Mouse (Mus musculus) NIH3T3 (cell line): ENCODE measurements around the gene Rgcc.

Source experiments
- DNase-seq: peaks from one replicate; pipeline ENCODE4 v3.0.0-alpha.2; 2012; ENCODE audit warnings: low read depth

Rgcc gene

GRCm38 (mm10) chr14:79301466-79301875 lies at the start of gene Rgcc:
TSS of gene Rgcc (minus strand) at chr14:79301645.
- DNase-seq: peak; percentile 85

GRCm38 (mm10) chr14:79346384-79346783 lies 44.9 kb upstream of the Rgcc start:
- DNase-seq: no peak

- no peak for DNase-seq
Observed at GRCm38 (mm10) chr14:79335613-79336012, 34.2 kb upstream of the Rgcc start.

GRCm38 (mm10) chr14:79331936-79332335 lies 30.5 kb upstream of the Rgcc start:
- no peak for DNase-seq

- DNase-seq: no peak
Observed at GRCm38 (mm10) chr14:79330944-79331561, 29.6 kb upstream of the Rgcc start.

- DNase-seq: peak; percentile 74
Observed at GRCm38 (mm10) chr14:79327033-79327432, 25.6 kb upstream of the Rgcc start.

- peak; percentile 27 for DNase-seq
Observed at GRCm38 (mm10) chr14:79324112-79324840, 22.8 kb upstream of the Rgcc start.

GRCm38 (mm10) chr14:79321881-79322280 lies 20.4 kb upstream of the Rgcc start:
- DNase-seq: peak; percentile 54

GRCm38 (mm10) chr14:79321152-79321551 lies 19.7 kb upstream of the Rgcc start:
- DNase-seq: peak; percentile 65

GRCm38 (mm10) chr14:79317602-79318001 lies 16.2 kb upstream of the Rgcc start:
- peak; percentile 40 for DNase-seq

- DNase-seq: no peak
Observed at GRCm38 (mm10) chr14:79315877-79316276, 14.4 kb upstream of the Rgcc start.

- DNase-seq: peak; percentile 32
Observed at GRCm38 (mm10) chr14:79314245-79315010, 13.0 kb upstream of the Rgcc start.

GRCm38 (mm10) chr14:79313439-79314175 lies 12.2 kb upstream of the Rgcc start:
- peak; percentile 73 for DNase-seq

- peak; percentile 78 for DNase-seq
Observed at GRCm38 (mm10) chr14:79312719-79313118, 11.3 kb upstream of the Rgcc start.

- no peak for DNase-seq
Observed at GRCm38 (mm10) chr14:79311918-79312454, 10.5 kb upstream of the Rgcc start.

- no peak for DNase-seq
Observed at GRCm38 (mm10) chr14:79309115-79309514, 7.7 kb upstream of the Rgcc start.

- no peak for DNase-seq
Observed at GRCm38 (mm10) chr14:79308364-79308763, 6.9 kb upstream of the Rgcc start.

GRCm38 (mm10) chr14:79307908-79308307 lies 6.5 kb upstream of the Rgcc start:
- DNase-seq: no peak

GRCm38 (mm10) chr14:79307138-79307537 lies 5.7 kb upstream of the Rgcc start:
- DNase-seq: no peak

- DNase-seq: peak; percentile 37
Observed at GRCm38 (mm10) chr14:79304873-79305464, 3.5 kb upstream of the Rgcc start.

GRCm38 (mm10) chr14:79303150-79303549 lies 1.7 kb upstream of the Rgcc start:
- DNase-seq: no peak
